Mouse (Mus musculus): ENCODE data around the gene Ints2.

- TF ChIP-seq CTCF (IDR thresholded peaks at IDR 0.05) = no peak
- no peak for TF ChIP-seq POLR2A (IDR thresholded peaks at IDR 0.05; ENCODE audit: insufficient read depth, low read depth, low read length)
These were observed 86.6 kb downstream of the Ints2 start for GRCm38 (mm10) chr11:86170743-86171142.
